Mouse (Mus musculus) neutrophil, adult 83 days (primary cell): Measurements from ENCODE around the gene Ypel2. TPM values are rescaled to one million over a fixed set of nuclear protein-coding genes. Genes with fewer than 3 reads are reported as not detected.

Source experiments
- total RNA-seq, 2 experiments: library from RNA; stranded (reverse); gene quantifications; one replicate each; pipeline ENCODE4 v1.2.4; 2023

The Ypel2 gene
- total RNA-seq, result 1 to 10 TPM; 5.6 to 7.0 TPM

GRCm38 (mm10) chr11:86993041-86994037, at the start of gene Ypel2:
Gene Ypel2 (minus strand): TSS chr11:86993707.

Other genes starting within 250 kb of the Ypel2 start
- gene Cltc, start 236.1 kb downstream of the Ypel2 start, total RNA-seq, result 100 to 1,000 TPM; 176 to 202 TPM
- gene Dhx40, start 186.0 kb downstream of the Ypel2 start, total RNA-seq, result 10 to 100 TPM; 27.3 to 41.6 TPM
- 1 to 10 TPM; 1.2 to 1.6 TPM for gene Gdpd1, start 80.4 kb upstream of the Ypel2 start, total RNA-seq
- 10 to 100 TPM; 13.6 to 13.9 TPM for gene Smg8, start 93.1 kb upstream of the Ypel2 start, total RNA-seq
- gene Prr11, start 115.0 kb upstream of the Ypel2 start, total RNA-seq, result 10 to 100 TPM; 22.1 to 24.9 TPM
- gene Ska2, start 115.5 kb upstream of the Ypel2 start, total RNA-seq, result 10 to 100 TPM; 12.8 to 14.8 TPM
- gene Trim37, start 133.4 kb upstream of the Ypel2 start, total RNA-seq, result 10 to 100 TPM; 10.8 to 14.1 TPM